Mouse (Mus musculus) embryonic facial prominence, embryonic 15.5 days (tissue): Measurements from ENCODE around the gene Wnt7b. TPM values are rescaled to one million over a fixed set of nuclear protein-coding genes. Genes with fewer than 3 reads are reported as not detected.
A peak's percentile ranks its signal among the peaks of the same experiment; 100 is the strongest.

Source experiments
- ATAC-seq: fragments of 200-750 bp; cut with Nextera tagmentation; 2 replicates; pipeline ENCODE4 v1.8.0; 2017; ENCODE audit warnings: low read depth, moderate TSS enrichment; ENCODE audit not compliant: insufficient number of reproducible peaks, low FRiP score, low TSS enrichment
- H3K27ac ChIP-seq: fragments of 300-500 bp; sonication (generic); replicated peaks from 2 replicates; pipeline ENCODE4 v1.5.1; 2015; ENCODE audit warnings: mild to moderate bottlenecking, inconsistent platforms
- H3K27me3 ChIP-seq: fragments of 300-500 bp; sonication (generic); 2 replicates; pipeline ENCODE4 v1.6.1; 2015; ENCODE audit warnings: inconsistent platforms
- H3K36me3 ChIP-seq: fragments of 300-500 bp; sonication (generic); 2 replicates; pipeline ENCODE4 v1.6.1; 2015; ENCODE audit warnings: mild to moderate bottlenecking, inconsistent platforms
- H3K4me1 ChIP-seq: fragments of 300-500 bp; sonication (generic); 2 replicates; pipeline ENCODE4 v1.6.1; 2015; ENCODE audit warnings: inconsistent platforms
- H3K4me2 ChIP-seq: fragments of 300-500 bp; sonication (generic); replicated peaks from 2 replicates; pipeline ENCODE4 v1.6.1; 2015; ENCODE audit warnings: mild to moderate bottlenecking, inconsistent platforms
- H3K4me3 ChIP-seq: fragments of 300-500 bp; sonication (generic); replicated peaks from 2 replicates; pipeline ENCODE4 v1.5.1; 2015; ENCODE audit warnings: mild to moderate bottlenecking, inconsistent platforms
- H3K9ac ChIP-seq: fragments of 300-500 bp; sonication (generic); 2 replicates; pipeline ENCODE4 v1.6.1; 2015; ENCODE audit warnings: inconsistent platforms
- H3K9me3 ChIP-seq: fragments of 300-500 bp; sonication (generic); replicated peaks from 2 replicates; pipeline ENCODE4 v1.6.1; 2016; ENCODE audit warnings: inconsistent platforms
- WGBS: fragments of 180-500 bp; shearing (Covaris S2); methylation state at CpG from one replicate; pipeline ENCODE4 v1.1.7; 2015; 5-methylcytosine and 5-hydroxymethylcytosine counted together
- polyA plus RNA-seq: library from polyadenylated mRNA; unstranded; fragments of >200 nt; fragmentation: Nextera tagmentation; extraction: Ambion mirVana; gene quantifications from 2 replicates; pipeline ENCODE4 v1.2.1, GENCODE M21; 2015

The Wnt7b gene
- polyA plus RNA-seq, 1 experiment from 2014 or later, result 40.9 TPM

DNA sequence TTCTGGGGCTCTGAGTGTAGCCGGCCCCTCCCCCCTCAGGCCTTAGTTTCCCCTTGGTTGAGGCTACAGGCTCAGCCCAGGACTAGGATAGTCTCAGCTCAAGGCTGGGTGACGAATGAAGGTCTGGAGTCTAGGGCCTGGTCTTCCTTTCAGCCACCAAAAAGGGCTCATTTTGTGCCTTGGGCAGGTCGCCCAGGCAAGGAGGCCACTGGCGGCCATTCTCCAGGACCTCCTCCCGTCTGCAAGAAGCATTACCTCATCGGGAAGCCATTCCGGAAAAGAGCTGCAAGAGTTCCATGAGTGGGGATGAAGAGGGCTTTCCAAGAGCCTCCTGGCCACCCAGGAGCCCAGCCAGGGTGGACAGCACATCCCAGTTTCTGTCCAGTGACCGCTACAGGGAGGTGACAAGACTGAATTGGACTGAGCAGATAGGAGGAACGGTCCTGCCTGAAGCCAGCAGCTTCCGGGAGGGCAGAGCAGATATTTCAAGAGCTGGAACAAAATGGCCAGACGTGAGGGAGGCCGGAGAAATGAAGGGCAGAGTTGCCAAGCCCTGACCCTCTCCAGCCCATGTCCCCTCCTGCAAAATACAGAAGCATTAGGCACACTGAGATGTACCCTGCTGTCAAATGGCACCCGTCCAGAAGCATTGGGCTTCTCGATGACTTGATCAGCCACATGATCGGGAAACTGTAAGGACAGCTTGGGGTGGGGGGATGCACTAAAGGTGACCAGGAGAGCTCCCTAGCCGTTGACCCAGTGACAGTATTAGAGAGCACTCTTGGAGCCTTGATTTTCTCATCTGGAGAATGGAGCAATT, 29.6 kb upstream of the Wnt7b start:
- Histone ChIP-seq H3K9me3 (no peaks in the 10 kb centered on the region), H3K9ac (no peak overlapping the region), H3K27ac (peak overlapping the region; percentile 79), H3K27me3 (peaks cover 4% of the 10 kb centered on the region; the same call in 1 of the 2 replicates), H3K4me2 (no peak overlapping the region), H3K36me3 (no peaks in the 10 kb centered on the region), H3K4me3 (no peak overlapping the region), H3K4me1 (peaks cover 46% of the 10 kb centered on the region)
- ATAC-seq, result no peak
- WGBS, result 77% methylated on average over 16 of the region's 16 CpGs

DNA sequence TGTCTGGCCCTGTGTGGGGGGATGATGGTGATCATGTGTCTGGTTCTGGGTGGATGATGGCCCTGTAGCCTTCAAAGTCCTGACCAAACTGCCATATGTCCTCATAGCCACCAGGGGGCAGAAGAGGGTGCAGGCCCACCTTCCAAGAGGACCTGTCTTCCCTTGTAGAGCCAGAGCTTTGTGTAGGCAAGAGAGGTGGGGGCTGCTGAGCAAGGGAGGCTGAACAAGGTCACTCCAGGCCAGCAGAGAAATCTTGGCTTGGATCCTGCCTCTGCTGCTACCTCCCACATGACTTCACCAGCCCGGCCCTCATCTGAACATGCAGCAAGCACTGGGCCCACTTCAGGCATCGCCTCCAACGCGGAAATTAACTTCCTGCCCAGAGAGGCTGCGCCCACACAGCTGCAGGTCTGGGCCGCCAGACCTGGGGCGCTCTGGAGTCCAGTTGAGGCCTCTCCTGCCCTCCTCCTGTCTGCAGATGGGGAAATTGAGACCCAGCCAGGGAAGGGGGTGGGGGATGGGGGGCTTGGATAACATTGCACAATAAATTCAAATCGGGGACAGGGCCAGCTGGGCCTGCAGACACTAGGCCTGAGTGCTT, 28.4 kb upstream of the Wnt7b start:
- H3K9ac ChIP-seq, result 0 out of 2 replicates have a peak overlapping the region, but pooled peaks have one; percentile 0
- WGBS, result 44% methylated on average over 8 of the region's 8 CpGs
- peaks cover 45% of the 10 kb centered on the region for H3K4me1 ChIP-seq

DNA sequence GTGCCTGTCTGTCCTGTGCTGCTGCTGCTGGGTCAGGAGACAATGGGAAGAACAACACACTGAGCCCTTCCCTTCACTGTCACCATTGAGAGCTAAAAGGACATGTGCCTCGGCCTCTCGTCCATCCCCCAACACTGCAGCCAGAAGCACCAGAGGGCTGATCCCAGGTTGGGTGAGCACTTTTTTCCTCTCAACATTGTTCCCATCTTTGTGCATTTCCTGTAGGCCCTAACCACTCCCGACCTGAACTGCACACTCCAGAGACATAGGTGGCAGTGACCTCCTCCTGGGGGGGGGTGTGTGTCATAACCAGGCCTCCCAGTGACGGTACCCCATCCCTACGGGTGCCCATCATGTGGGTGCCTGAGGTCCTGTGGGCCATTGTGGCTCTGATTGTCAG, 27.8 kb upstream of the Wnt7b start:
- H3K36me3 ChIP-seq, result no peaks in the 10 kb centered on the region
- peaks cover 4% of the 10 kb centered on the region; the same call in 1 of the 2 replicates for H3K27me3 ChIP-seq
- H3K4me2 ChIP-seq, result no peak overlapping the region
- peaks cover 39% of the 10 kb centered on the region for H3K4me1 ChIP-seq
- 71% methylated on average over 5 of the region's 5 CpGs for WGBS
- H3K4me3 ChIP-seq, result no peak overlapping the region
- H3K9ac ChIP-seq, result 0 out of 2 replicates have a peak overlapping the region, but pooled peaks have one; percentile 0
- no peak overlapping the region for H3K27ac ChIP-seq
- no peak for ATAC-seq
- H3K9me3 ChIP-seq, result no peaks in the 10 kb centered on the region

More for the DNA sequence above, 28.4 kb upstream of the Wnt7b start:
- Histone ChIP-seq H3K9me3 (no peaks in the 10 kb centered on the region), H3K4me2 (no peak overlapping the region), H3K36me3 (no peaks in the 10 kb centered on the region), H3K4me3 (no peak overlapping the region), H3K27me3 (peaks cover 4% of the 10 kb centered on the region; the same call in 1 of the 2 replicates), H3K27ac (peak overlapping the region; percentile 79)
- peak; percentile 81 for ATAC-seq

DNA sequence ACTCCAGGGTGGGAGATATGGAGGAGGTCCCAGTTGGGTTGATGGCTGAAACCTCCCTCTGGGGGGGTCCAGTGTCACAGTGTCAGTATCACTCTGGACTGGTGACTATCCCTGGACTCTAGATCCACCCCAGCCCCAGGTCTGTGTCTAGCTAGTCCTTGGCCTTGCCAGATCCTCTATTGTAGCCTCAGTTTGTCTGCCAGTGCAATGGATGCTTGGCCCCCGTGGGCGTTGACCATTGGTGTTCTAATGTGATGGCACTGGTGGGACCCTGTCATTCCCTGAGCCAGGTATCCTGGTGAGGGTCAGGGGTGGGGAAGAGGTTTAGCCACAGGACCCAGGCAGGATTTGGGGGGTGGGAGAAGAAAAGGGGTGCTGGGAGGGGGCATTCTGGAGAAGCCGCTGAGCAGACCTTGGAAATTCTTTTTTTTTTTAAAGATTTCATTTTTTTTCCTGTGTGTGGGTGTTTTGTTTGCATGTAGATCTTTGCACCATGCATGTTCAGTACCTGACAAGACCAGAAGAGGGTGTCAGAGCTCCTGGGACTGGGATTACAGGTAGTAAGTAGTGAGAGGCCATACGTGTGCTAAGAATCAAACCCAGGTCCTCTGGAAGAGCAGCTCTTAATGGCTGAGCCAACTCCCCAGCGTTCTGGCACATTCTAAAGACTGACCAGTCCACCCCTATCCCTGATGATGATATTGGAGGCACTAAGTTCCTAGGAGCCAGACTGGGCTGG, 27.2 kb upstream of the Wnt7b start:
- no peaks in the 10 kb centered on the region; the same call in 1 of the 2 replicates for H3K27me3 ChIP-seq
- H3K9me3 ChIP-seq, result no peaks in the 10 kb centered on the region
- no peak overlapping the region for H3K9ac ChIP-seq
- H3K4me3 ChIP-seq, result no peak overlapping the region
- H3K36me3 ChIP-seq, result no peaks in the 10 kb centered on the region
- no peak for ATAC-seq
- H3K27ac ChIP-seq, result no peak overlapping the region
- H3K4me1 ChIP-seq, result peaks cover 32% of the 10 kb centered on the region
- no peak overlapping the region for H3K4me2 ChIP-seq
- 77% methylated on average over 5 of the region's 5 CpGs for WGBS

DNA sequence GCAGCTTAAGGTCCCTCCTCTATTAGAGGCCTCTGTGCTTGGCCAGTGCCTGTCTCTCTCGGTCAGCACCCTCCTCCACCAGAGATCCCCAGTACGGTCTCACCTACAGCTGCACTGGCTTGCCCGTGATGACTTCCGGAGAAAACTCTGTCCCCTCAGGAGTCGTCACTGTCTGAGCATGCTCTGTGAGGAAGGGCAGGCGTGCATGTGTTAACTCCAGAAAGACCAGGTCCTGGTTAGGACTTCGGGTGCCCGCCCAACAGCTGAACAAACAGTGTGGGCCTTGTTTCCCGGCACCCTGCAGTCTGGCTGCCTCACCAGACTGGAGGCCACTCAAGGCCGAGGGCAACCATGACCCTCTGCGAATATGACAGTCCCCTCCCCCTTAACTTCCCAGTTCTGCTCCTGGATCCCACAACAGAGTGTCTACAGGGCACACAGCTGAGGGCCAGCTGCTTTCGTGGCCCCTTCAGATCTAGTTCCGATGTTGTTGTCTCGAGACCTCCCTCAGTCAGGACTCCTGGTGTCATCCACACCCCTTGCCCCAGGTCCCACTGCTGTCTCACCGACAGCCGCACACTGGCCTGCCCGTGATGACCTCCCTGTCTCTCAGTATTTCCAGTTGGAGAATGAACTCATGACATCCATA, 23.8 kb upstream of the Wnt7b start:
- Histone ChIP-seq H3K36me3 (no peaks in the 10 kb centered on the region), H3K4me1 (peaks cover 9% of the 10 kb centered on the region), H3K9ac (no peak overlapping the region), H3K4me3 (no peak overlapping the region), H3K4me2 (no peak overlapping the region), H3K27ac (0 out of 2 replicates have a peak overlapping the region, but pooled peaks have one; percentile 7), H3K9me3 (no peaks in the 10 kb centered on the region), H3K27me3 (no peaks in the 10 kb centered on the region)
- WGBS, result 42% methylated on average over 17 of the region's 17 CpGs
- no peak for ATAC-seq

DNA sequence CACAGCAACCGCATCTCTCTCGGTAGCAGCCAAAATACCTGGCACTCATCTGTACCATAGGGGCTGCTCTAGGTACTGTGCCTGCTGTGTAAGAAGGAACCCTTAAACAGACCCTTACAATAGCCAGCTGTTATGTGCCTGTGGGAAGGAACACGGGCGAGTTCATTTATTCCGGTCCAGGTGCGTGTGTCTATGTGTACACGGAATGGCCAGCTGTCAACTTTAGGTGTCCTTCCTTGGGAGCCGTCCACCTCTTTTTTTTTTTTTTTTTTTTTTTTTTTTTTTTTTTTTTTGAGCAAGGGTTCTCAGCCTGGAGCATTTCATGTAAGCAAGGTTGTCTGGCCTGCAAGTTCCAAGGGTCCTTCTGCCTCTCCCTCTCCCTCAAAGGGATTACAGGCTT, 22.7 kb upstream of the Wnt7b start:
- Histone ChIP-seq H3K4me1 (peaks cover 9% of the 10 kb centered on the region), H3K4me2 (no peak overlapping the region), H3K9ac (no peak overlapping the region), H3K4me3 (no peak overlapping the region), H3K36me3 (no peaks in the 10 kb centered on the region), H3K27me3 (no peaks in the 10 kb centered on the region), H3K27ac (no peak overlapping the region), H3K9me3 (no peaks in the 10 kb centered on the region)
- ATAC-seq, result no peak
- 88% methylated on average over 8 of the region's 8 CpGs for WGBS

DNA sequence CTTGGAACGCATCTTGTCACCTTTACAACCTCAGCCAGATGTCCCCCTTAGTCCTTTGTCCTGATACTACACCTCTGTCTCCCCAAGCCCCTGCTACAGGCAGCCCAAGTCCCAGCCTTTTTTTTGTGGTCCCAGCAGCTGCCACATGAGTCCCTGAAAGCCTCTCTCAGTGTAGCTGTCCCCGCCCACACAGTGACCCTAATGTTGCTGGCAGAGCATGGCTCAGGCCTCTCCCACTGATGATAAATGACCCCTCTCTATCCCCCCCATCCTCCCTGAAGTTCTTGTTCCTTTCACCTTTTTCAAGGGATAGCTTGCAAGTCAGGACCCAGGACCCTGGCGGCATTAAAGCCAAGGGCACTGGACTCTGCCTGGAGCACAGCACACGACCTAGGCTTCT, 22.2 kb upstream of the Wnt7b start:
- no peaks in the 10 kb centered on the region for H3K36me3 ChIP-seq
- no peak for ATAC-seq
- H3K4me1 ChIP-seq, result peaks cover 13% of the 10 kb centered on the region
- 77% methylated on average over 4 of the region's 4 CpGs for WGBS
- no peak overlapping the region for H3K4me2 ChIP-seq
- H3K4me3 ChIP-seq, result no peak overlapping the region
- H3K9ac ChIP-seq, result no peak overlapping the region
- H3K9me3 ChIP-seq, result no peaks in the 10 kb centered on the region
- H3K27ac ChIP-seq, result no peak overlapping the region
- no peaks in the 10 kb centered on the region for H3K27me3 ChIP-seq

DNA sequence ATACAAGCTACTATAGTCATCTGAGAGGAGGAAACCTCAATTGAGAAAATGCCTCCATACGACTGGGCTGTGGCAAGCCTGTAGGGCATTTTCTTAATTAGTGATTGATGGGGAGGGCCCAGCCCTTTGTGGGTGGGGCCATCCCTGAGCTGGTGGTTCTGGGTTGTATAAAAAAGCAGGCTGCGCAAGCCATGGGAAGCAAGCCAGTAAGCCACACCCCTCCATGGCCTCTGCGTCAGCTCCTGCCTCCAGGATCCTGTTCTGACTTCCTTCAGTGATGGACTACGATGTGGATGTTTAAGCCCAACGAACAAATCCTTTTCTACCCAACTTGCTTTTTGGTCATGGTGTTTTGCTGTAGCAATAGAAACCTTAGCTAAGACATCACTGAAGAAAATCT, 21.1 kb upstream of the Wnt7b start:
- ATAC-seq, result no peak

DNA sequence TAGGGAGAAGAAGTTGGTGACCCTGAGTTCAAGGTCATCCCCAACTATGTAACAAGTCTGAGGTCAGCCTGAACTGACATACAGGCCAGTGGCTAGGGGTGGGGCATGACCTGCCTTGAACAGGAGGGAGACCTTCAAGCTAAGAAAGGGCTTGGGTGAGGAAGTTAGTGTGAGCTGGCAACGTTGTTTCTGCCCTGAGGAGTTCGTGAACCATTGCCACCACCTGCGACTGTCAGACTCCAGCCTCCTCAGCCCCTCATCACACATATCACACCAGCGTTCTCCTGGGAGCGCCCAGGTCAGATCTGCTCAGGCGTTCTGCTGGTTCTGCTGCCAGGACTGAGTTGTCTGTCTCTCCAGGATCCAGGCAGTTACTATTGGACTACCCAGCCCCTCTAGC, 20.5 kb upstream of the Wnt7b start:
- Histone ChIP-seq H3K9me3 (no peaks in the 10 kb centered on the region), H3K4me2 (no peak overlapping the region), H3K27ac (no peak overlapping the region), H3K4me3 (no peak overlapping the region), H3K36me3 (no peaks in the 10 kb centered on the region), H3K27me3 (no peaks in the 10 kb centered on the region), H3K9ac (no peak overlapping the region), H3K4me1 (peaks cover 19% of the 10 kb centered on the region)
- WGBS, result 76% methylated on average over 6 of the region's 6 CpGs
- no peak for ATAC-seq

More for the DNA sequence above, 21.1 kb upstream of the Wnt7b start:
- Histone ChIP-seq H3K4me2 (no peak overlapping the region), H3K9ac (no peak overlapping the region), H3K36me3 (no peaks in the 10 kb centered on the region), H3K4me1 (peaks cover 19% of the 10 kb centered on the region), H3K27ac (no peak overlapping the region), H3K4me3 (no peak overlapping the region), H3K9me3 (no peaks in the 10 kb centered on the region), H3K27me3 (no peaks in the 10 kb centered on the region)
- 37% methylated on average over 5 of the region's 5 CpGs for WGBS

DNA sequence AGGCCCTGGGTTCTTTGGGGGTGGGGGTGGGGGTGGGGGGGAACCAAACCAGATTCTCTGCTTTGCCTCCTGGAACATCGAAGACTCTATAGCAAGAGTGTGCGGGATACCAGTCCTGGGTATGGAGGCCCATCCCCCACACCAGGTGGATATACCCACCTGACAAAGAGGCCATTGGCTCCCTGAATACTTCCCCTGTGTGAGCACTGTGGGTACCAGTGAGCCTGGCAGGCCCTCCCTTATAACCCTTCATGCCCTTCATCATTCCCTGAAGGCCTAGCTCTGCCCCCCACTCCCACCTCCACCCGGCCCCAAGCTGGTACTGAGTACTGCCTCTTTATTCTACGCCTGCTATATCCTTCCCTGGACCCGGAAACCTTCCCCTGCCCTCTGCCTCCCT, 19.7 kb upstream of the Wnt7b start:
- 88% methylated on average over 5 of the region's 5 CpGs for WGBS
- no peak overlapping the region for H3K4me3 ChIP-seq

DNA sequence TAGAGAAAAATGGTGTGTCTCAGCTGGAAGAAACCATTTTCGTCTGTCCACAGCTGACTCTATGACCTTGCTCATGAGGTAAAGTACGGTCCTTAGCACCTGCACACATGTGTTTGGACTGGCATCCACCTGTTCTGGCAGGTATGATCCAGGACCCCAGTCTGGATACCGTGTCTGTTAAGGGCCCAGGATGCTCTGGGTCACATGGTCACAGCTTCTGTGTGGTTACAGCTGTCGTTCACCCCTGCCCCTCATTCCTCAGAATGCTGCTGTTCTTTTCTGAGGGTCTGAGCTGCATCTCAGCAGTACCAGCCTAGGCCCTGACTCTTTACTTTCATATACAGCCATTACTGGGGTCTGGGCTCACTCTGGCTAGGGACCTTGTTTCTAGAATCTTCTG, 18.9 kb upstream of the Wnt7b start:
- H3K9me3 ChIP-seq, result no peaks in the 10 kb centered on the region
- H3K27me3 ChIP-seq, result no peaks in the 10 kb centered on the region
- H3K9ac ChIP-seq, result no peak overlapping the region
- ATAC-seq, result no peak
- H3K27ac ChIP-seq, result no peak overlapping the region
- no peaks in the 10 kb centered on the region for H3K36me3 ChIP-seq
- no peak overlapping the region for H3K4me3 ChIP-seq
- H3K4me2 ChIP-seq, result no peak overlapping the region
- peaks cover 15% of the 10 kb centered on the region for H3K4me1 ChIP-seq
- 71% methylated on average over 4 of the region's 4 CpGs for WGBS

More for the DNA sequence above, 19.7 kb upstream of the Wnt7b start:
- no peaks in the 10 kb centered on the region for H3K36me3 ChIP-seq
- H3K9me3 ChIP-seq, result no peaks in the 10 kb centered on the region
- no peak overlapping the region for H3K27ac ChIP-seq
- H3K4me1 ChIP-seq, result peaks cover 19% of the 10 kb centered on the region
- ATAC-seq, result no peak
- H3K9ac ChIP-seq, result no peak overlapping the region
- no peaks in the 10 kb centered on the region for H3K27me3 ChIP-seq
- no peak overlapping the region for H3K4me2 ChIP-seq
